Mouse (Mus musculus) CH12F3 (cell line): Measurements from ENCODE around the gene Hist1h2bb.

Experiments used
- in situ Hi-C: fragments of 300-500 bp; cut with MboI; formaldehyde crosslinking; loops from 2 replicates; pipeline ENCODE4 v1.14.3; 2020; ENCODE audit warnings: low sequenced_read_pairs

The Hist1h2bb gene

DNA sequence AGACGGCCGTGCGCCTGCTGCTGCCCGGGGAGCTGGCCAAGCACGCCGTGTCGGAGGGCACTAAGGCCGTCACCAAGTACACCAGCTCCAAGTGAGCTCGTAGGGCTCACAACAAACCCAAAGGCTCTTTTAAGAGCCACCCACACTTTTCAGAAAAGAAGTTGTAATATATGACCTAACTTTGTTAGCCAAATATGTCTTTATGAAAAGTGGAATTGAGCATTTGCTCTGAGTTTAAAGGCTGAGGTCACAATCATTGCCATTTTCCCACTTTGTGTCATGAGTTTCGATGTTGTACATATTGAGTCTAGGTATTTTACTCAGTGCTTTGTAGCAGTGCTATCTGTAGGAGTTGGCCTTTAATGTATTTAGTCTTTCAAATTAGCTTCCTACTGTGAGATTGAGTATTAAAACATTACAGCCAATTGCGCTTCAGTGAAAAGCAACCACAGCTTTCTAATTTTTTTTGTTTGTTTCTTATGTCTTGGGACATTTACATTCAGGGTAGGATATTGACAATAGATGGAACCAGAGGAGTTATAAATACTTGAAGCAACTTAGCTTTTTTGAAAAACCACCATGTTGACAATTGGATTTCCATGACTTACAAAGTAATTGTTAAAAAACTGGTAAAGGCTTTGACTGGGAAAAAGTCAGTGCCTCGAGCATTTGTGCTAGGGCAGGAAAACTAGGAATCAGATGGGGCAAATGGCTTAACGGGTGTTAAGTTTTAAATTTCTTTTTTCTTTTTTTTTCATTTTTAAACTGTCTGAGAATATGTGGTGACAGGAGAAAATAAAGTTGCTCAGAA, 752 bp downstream of the Hist1h2bb start:
- in situ Hi-C loops, result no loop called here

DNA sequence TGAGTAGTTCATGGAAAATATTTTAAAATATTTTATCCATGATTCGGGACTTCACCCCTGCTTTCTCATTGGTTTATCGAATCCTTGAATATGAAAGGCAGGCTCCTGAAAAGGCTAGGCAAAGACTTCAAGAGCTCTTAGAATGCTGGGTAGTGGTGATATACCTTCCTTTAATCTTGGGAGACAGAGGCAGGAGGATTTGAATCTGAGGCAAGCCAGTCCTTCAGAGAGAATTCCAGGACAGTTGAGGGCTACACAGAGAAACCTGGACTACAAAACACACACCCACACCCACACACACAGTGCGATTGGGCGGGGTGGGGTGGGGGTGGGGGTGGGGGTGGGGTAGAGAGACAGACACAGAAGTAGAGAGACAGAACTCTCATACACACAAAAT, 1.4 kb downstream of the Hist1h2bb start:
- in situ Hi-C loops, result no loop called here

DNA sequence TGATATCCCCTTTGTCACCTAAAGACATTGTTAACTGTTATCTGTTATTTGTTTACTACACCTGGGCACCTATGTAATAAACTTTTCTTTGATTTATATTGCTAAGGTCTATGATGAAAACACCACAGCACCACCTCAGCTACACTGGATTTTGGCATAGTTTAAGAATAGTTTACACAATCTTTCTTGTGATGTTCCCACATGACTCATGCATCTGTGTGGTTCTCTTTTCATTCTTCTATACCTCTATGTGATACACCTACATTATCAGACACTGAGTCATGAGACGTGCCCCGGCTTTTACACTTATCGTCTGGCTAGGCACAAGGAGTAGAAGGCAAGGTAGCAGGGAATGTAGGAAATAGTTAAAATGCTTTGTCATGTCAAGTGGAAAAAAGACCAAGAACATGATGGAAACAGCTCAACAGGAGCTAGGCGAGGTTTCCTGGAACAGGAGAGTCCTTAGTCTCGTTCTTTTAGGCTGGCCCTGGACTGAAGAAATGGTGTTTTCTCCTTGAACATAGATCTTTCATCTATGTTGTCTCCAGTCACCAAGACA, 3.1 kb downstream of the Hist1h2bb start:
- in situ Hi-C loops, result loop anchor here (25.0 kb wide), 1 partner anchor 1712 kb away; the partner anchor contains the start of genes Hist1h2ag, Hist1h2ah, Hist1h2bj and Hist1h2bk

DNA sequence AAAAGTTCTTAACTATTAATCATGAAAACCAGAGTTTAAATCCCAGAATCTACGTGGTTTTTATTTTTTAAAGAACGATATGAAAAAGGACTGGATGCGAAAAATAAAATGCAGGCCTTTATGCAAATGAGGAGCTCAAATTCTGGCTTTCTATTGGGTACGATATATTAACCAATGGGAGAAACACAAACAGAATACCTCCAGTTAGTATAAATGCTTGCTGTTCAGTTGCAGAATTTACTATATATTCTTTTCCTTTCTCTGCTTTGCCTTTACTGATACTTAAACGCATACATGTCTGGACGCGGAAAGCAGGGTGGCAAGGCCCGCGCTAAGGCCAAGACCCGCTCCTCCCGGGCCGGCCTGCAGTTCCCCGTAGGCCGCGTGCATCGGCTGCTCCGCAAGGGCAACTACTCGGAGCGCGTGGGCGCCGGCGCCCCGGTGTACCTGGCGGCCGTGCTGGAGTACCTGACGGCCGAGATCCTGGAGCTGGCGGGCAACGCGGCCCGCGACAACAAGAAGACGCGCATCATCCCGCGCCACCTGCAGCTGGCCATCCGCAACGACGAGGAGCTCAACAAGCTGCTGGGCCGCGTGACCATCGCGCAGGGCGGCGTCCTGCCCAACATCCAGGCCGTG, 4.4 kb downstream of the Hist1h2bb start, which contains the start of gene Hist1h2ab:
Gene Hist1h2ab (plus strand): TSS at position 288 of the 639 bp plus-strand sequence.
- in situ Hi-C loops, result loop anchor here (25.0 kb wide), 1 partner anchor 1714 kb away; the partner anchor contains the start of genes Hist1h2ag, Hist1h2ah, Hist1h2bj and Hist1h2bk

DNA sequence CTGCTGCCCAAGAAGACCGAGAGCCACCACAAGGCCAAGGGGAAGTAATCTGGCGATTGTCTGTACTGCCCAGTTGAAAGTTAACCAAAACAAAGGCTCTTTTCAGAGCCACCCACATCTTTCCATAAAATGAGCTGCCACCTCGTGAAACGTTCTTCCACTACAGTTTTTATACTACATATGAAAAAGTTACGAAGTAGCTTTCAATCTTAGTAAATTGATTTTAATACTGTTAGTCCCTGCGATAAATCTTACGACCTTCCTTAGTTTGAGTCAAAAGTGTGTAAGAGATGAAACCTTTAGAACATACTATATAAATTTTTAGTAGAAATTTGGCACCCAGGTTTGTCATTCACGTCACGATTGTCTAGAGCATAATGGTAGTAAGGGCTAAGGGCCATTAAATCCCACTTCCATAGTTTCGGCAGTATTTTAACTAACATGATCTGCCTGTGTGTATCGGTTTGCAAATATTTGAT, 5.0 kb downstream of the Hist1h2bb start:
- in situ Hi-C loops, result loop anchor here (25.0 kb wide), 1 partner anchor 1714 kb away; the partner anchor contains the start of genes Hist1h2ag, Hist1h2ah, Hist1h2bj and Hist1h2bk

DNA sequence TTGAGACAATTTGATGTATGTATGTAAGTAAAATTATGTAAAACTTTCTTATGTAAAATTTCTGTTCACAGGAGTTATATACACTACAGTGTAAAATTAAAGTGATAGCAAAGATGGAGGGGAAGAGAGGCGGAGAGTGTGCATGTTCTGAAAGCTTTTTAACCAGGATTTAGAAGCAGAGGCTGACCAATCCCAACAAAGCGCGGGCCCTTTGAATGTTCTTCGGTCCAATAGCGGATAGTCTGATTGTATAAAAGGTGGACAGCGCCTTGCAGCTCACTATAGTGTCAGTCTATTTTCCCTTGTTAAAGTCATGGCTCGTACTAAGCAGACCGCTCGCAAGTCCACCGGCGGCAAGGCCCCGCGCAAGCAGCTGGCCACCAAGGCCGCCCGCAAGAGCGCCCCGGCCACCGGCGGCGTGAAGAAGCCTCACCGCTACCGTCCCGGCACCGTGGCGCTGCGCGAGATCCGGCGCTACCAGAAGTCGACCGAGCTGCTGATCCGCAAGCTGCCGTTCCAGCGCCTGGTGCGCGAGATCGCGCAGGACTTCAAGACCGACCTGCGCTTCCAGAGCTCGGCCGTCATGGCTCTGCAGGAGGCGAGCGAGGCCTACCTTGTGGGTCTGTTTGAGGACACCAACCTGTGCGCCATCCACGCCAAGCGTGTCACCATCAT, 5.7 kb downstream of the Hist1h2bb start, which contains the start of gene Hist1h3b:
Gene Hist1h3b (plus strand): TSS at position 201 of the 675 bp plus-strand sequence.
- in situ Hi-C loops, result loop anchor here (25.0 kb wide), 1 partner anchor 1715 kb away; the partner anchor contains the start of genes Hist1h2ag, Hist1h2ah, Hist1h2bj and Hist1h2bk

DNA sequence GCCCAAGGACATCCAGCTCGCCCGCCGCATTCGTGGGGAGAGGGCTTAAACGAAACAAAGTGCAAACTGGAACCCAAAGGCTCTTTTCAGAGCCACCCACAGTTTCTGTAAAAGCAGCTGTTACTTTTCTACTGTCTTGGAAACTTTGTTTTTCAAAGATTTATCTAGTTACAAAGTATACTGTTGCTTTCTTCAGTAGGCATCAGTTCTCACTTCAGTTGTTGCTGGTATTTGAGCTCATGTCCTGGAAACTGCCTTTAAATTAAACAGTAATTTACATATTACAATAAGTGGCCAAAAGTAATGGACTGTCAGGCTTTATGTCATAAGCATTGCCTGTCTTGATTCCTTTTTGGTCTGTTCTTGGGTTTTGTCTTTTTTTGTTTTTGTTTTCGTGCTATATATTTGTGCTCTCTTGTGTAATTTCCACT, 6.2 kb downstream of the Hist1h2bb start:
- in situ Hi-C loops, result loop anchor here (25.0 kb wide), 1 partner anchor 1715 kb away; the partner anchor contains the start of genes Hist1h2ag, Hist1h2ah, Hist1h2bj and Hist1h2bk

DNA sequence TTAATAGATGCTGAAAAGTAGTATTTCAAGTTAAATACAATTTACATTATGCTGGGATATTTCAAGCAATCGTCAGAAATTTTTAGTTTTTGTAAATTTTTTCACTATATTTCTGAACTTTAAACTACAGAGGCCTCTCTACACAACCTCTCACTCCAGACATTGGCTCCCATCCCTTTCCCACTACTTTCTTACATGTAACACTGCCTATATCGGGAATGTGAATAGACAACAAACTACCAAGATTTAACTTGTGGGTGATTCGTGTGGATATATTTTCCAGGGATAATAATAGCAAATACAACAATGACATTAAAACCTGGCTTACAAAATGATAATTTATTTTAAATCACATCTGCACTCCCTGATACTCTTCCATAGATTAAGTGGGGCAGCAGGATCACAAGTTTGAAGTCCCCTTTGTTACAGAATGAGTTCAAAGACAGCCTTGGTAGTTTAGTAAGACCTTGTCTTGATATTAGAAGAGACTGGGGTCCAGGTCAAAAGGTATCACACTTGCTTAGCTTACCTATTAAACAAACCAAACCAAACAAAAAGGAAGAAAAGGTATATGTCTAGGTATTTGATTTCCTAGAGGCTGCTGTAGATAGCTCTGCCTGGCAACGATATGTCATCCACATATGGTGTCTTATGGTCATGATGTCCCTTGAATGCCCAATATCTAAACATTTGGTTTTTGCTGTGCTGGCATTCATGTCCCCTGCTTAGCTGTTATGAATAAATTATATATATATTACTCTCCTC, 7.0 kb downstream of the Hist1h2bb start:
- in situ Hi-C loops, result loop anchor here (25.0 kb wide), 1 partner anchor 1716 kb away; the partner anchor contains the start of genes Hist1h2ag, Hist1h2ah, Hist1h2bj and Hist1h2bk

DNA sequence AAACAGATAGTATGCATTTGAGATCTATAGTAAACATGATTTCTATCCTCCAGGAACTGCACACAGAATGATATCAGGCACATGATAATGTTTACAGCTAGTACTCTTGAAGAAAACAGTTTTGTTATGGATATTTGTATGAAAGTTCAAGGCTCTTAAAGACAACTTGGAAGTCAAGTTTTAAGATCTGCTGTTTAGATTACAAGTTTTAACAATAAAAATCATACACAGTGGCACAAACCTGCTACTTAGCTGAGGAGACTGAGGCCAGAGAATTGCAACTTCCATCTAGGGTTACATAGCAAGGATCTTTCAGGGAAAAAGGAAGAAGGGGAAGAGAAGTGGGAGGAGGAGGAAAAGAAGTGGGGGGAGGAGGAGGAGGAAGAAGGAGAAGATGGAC, 8.5 kb downstream of the Hist1h2bb start:
- in situ Hi-C loops, result loop anchor here (25.0 kb wide), 1 partner anchor 1718 kb away; the partner anchor contains the start of genes Hist1h2ag, Hist1h2ah, Hist1h2bj and Hist1h2bk

DNA sequence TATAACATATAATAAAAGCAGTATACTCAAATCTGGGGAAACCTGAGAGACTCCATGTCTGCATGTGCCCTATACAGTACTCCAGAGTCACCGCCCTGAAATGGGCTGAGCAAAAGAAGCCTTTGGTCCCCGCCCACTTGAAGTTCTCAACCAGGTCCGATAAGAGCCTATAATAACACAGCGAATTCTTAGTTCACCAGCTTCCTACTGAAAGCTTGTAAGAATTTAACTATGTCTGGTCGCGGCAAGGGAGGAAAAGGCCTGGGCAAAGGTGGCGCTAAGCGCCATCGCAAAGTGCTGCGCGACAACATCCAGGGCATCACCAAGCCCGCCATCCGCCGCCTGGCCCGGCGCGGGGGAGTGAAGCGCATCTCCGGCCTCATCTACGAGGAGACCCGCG, 10.3 kb downstream of the Hist1h2bb start, which contains the start of gene Hist1h4b:
Gene Hist1h4b (plus strand): TSS at position 224 of the 400 bp plus-strand sequence.
- in situ Hi-C loops, result loop anchor here (25.0 kb wide), 1 partner anchor 1719 kb away; the partner anchor contains the start of genes Hist1h2ag, Hist1h2ah, Hist1h2bj and Hist1h2bk

DNA sequence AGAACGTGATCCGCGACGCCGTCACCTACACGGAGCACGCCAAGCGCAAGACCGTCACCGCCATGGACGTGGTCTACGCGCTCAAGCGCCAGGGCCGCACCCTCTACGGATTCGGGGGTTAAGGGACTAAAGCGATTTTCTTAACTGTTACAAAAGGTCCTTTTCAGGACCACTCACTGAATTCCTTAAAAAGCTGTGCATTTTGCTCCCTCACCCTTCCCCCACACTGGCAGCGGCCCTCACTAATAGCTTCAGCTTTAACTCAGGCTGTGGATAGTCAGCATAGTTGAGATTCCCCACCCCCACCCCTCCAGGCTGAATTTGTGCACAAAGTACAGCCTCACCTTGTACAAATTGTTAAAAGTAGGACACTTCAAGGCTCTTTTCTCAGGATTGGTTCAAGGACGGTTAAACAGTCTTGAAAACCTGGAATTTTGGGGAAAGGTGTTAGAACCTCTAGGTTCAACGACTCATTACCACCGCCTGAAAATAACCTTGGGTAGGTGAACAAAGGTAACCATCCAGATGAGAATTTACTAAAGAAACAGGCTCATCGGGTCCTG, 10.8 kb downstream of the Hist1h2bb start:
- in situ Hi-C loops, result loop anchor here (25.0 kb wide), 1 partner anchor 1720 kb away; the partner anchor contains the start of genes Hist1h2ag, Hist1h2ah, Hist1h2bj and Hist1h2bk

DNA sequence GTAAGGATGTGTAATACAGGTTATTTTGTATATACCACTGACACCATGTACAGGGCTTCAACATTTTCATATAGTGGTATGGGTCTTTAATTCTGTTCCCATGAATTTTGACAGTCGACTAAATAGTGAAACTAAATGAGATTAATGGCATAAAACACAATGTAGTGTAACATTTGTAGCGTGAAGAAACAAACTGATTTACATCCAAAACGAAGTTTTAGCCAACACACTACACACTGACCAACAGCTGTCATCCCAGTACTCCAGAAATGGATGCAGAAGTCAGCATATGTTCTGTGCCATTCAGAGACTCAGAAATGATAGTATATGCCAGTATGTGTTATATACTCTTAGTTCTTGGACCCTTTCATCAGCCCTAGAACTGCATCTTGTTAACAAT, 11.4 kb downstream of the Hist1h2bb start:
- in situ Hi-C loops, result loop anchor here (25.0 kb wide), 1 partner anchor 1721 kb away; the partner anchor contains the start of genes Hist1h2ag, Hist1h2ah, Hist1h2bj and Hist1h2bk

DNA sequence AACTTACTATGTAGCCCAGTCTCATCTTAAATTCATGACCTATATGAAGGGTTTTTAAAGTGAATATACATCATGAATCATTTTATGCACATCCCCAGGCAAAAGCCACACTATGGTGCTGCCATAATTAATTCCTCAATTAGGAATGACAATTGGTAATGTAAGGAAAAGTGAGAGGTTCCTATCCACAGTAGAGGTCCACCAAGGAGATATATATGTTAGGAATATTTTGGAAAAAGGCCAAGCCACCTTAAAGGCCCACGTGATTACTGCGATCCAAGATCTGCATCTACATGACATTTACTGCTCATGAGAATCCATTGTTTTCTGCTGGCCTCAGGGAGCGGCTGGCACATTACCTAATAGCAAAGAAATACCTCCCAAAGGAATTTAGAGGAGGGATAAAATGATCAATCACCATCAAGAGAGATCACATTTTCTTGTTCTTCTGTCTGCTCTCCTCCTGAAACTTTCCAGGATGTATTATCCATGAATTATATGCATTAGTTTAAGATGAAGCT, 12.8 kb downstream of the Hist1h2bb start:
- in situ Hi-C loops, result loop anchor here (25.0 kb wide), 1 partner anchor 1722 kb away; the partner anchor contains the start of genes Hist1h2ag, Hist1h2ah, Hist1h2bj and Hist1h2bk

DNA sequence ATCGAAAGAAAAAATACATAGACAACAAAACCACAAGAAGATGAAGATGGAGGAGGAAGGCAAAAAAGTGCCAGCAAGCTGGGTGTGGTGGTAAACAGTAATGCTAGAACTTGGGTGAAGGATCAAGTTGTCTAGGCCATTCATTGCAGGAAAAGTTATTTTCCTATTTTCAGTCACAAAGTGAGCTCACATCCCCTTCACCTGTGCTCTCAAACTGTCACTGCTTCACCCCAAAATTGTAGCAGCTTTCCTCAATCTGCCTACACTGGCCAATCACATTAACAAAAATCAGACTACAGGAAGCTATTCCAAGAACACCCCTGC, 13.3 kb downstream of the Hist1h2bb start:
- in situ Hi-C loops, result loop anchor here (25.0 kb wide), 1 partner anchor 1723 kb away; the partner anchor contains the start of genes Hist1h2ag, Hist1h2ah, Hist1h2bj and Hist1h2bk

DNA sequence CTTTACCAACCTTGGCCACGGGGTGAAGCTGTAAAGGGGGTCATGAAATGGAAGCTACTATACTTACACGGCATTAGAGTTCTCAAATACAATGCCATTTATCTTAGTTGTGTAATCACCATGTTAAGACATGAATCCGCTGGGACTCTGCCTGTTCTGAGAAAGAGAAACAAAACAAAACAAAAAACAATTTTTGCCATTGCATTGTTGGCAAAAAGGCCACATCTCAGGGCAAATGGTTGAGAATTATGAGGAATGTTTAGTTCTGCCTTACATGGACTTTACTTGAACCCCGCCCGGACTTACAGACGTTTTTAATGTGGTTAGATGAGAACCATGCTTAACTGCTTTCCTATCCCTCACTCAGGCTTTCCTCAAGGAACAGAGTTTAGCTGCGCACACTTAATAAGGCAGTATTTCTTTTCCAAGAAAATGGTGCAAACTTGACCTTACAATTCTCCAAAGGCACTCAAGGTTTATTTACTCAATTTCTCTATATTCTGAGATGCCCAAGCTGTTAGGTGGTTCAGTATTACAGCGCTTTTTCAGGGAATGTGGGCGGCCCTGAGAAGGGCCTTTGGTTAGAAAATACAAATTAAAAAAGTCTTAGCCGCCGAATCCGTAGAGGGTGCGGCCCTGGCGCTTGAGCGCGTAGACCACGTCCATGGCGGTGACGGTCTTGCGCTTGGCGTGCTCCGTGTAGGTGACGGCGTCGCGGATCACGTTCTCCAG, 13.9 kb downstream of the Hist1h2bb start:
- in situ Hi-C loops, result loop anchor here (25.0 kb wide), 1 partner anchor 1723 kb away; the partner anchor contains the start of genes Hist1h2ag, Hist1h2ah, Hist1h2bj and Hist1h2bk

DNA sequence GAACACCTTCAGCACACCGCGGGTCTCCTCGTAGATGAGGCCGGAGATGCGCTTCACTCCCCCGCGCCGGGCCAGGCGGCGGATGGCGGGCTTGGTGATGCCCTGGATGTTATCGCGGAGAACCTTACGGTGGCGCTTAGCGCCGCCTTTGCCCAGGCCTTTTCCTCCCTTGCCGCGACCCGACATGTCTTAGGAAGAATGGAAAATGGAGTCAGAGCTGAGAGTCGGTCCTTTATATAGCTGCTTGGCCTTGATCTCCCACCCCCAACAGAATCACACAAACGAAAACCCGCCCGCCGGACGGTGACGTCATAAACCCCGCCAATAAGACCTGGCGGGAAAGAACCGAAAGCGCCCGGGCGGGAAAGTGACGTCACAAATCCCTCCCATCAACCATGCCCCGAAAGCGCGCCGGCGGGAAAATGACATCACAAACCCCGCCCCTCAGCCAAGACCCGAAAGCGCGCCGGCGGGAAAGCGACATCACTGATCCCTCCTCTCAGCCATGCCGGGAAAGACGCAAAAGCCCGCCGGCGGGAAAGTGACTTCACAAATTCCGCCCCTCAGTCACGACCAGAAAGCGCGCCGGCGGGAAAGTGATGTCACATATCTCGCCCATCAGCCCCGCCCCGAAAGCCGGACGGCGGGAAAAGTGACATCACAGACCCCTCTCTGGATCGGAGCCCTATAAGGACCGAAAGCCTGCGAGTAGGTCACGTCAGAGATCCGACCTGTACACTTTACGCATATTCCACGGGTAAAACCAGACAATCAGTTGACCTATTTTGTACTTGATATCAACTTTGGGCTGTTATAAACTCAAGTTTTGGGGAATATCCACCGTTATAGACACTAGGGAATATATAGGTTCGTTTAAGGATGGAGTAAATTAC, 14.7 kb downstream of the Hist1h2bb start, which contains the start of gene Hist1h4a:
Gene Hist1h4a (minus strand): TSS at position 259 of the 893 bp plus-strand sequence.
- in situ Hi-C loops, result loop anchor here (25.0 kb wide), 1 partner anchor 1724 kb away; the partner anchor contains the start of genes Hist1h2ag, Hist1h2ah, Hist1h2bj and Hist1h2bk
